Mouse (Mus musculus) Patski (cell line): ENCODE results near the gene Lamp2. TPM values are rescaled to one million over a fixed set of nuclear protein-coding genes. Genes with fewer than 3 reads are reported as not detected.

Experiments used
- ATAC-seq: fragments of 100-300 bp; one replicate; pipeline ENCODE4 v1.8.0; 2021
- CTCF ChIA-PET: fragments of 350-600 bp; sonication (Branson Sonifier 250); formaldehyde crosslinking; loops from one replicate; lab custom pipeline; 2022; ENCODE audit warnings: inconsistent platforms; lab: Charles Lee
- POLR2A ChIA-PET: fragments of 350-600 bp; sonication (Branson Sonifier 250); formaldehyde crosslinking; loops from one replicate; lab custom pipeline; 2022; ENCODE audit warnings: antibody characterized with exemption, inconsistent platforms; lab: Charles Lee
- DNase-seq: peaks from one replicate; pipeline ENCODE4 v3.0.0-alpha.2; 2011; ENCODE audit warnings: low read depth, low spot score
- H3K27me3 ChIP-seq: fragments of 371-371 bp; one replicate; pipeline ENCODE4 v1.5.1; 2021
- CTCF ChIP-seq: fragments of 100-300 bp; IDR thresholded peaks from one replicate; pipeline ENCODE4 v1.5.1; 2021
- in situ Hi-C: fragments of 300-500 bp; cut with MboI; formaldehyde crosslinking; loops from 3 replicates; pipeline ENCODE4 v1.11.1; 2018; ENCODE audit warnings: low pct_unique_long_range_greater_than_20kb, mixed read lengths
- polyA plus RNA-seq: library from polyadenylated mRNA; unstranded; gene quantifications from one replicate; pipeline ENCODE4 v1.2.3, GENCODE M21; 2021

Gene Lamp2
- polyA plus RNA-seq, 1 experiment from 2014 or later = 415 TPM

DNA sequence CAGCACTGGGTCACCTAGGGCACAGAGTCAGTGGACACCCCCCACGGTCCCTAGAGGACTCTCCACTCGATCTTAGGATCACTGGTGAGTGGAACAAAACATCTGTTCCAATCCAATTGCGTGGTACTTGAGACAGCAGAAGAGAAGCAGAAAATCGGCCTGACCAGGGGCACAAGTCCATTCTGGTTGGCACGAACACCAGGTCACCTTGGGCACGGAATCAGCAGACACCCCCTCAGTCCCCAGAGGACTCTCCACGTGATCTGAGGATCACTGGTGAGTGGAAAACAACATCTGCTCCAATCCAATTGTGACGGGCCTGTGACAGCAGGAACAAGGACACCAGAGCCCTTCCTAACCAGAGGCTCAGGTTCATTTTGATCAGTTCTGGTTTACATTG is 94.2 kb downstream of the Lamp2 start:
- ChIA-PET CTCF (no interaction called here), POLR2A (no interaction called here)
- no peak for DNase-seq
- no peak for TF ChIP-seq CTCF
- in situ Hi-C loops = no loop called here
- no peak for ATAC-seq
- no peaks in the 10 kb centered on the region for H3K27me3 ChIP-seq

Other genes starting within 250 kb of the Lamp2 start
- gene Tmem255a, start 204.0 kb downstream of the Lamp2 start, polyA plus RNA-seq = 0.01 TPM
- not detected for gene Atp1b4, start 140.3 kb downstream of the Lamp2 start, polyA plus RNA-seq
- 66.1 TPM for gene Cul4b, start 119.7 kb upstream of the Lamp2 start, polyA plus RNA-seq
- 82.4 TPM for gene Mcts1, start 144.1 kb upstream of the Lamp2 start, polyA plus RNA-seq
- 37.1 TPM for gene C1galt1c1, start 178.6 kb upstream of the Lamp2 start, polyA plus RNA-seq